Mouse (Mus musculus) olfactory bulb, adult 2 months (tissue): Measurements from ENCODE around the gene Cdk9.

Source experiments
- CTCF ChIP-seq: fragments of 200-500 bp; IDR thresholded peaks from 2 replicates; pipeline ENCODE4 v1.5.1; 2012; ENCODE audit warnings: low read depth, mild to moderate bottlenecking, low read length, moderate library complexity; ENCODE audit not compliant: insufficient read depth
- POLR2A ChIP-seq: fragments of 200-500 bp; IDR thresholded peaks from 2 replicates; pipeline ENCODE4 v1.6.1; 2012; ENCODE audit warnings: mild to moderate bottlenecking, low read depth, low read length, moderate library complexity; ENCODE audit not compliant: insufficient read depth

DNA sequence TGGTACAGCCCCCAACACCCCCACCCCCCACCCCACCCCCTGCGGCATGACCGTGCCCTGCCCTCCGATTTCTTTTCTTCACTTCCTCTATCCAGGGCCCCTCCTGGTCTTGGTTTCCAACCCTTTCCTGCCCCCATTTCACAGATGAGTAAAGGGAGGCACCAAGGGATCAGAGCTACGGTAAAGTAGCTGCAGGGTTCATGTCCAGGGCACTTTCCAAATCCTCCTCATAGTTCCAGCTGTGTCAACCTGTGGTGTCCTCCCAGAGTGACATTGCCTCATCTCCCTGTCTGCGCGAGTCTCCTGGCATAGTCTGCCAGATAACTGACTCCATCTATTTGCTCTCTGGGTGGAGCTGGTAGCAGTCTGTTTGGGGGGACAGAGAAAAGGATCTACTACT, 47.0 kb downstream of the Cdk9 start:
- TF ChIP-seq POLR2A, result no peak
- TF ChIP-seq CTCF, result no peak
